Mouse (Mus musculus) c-Kit-negative CD71-positive TER-119-positive erythroid progenitor cells, embryonic 14.5 days (primary cell): Measurements from ENCODE around the gene Amotl1.
"Not testable (repeated sequence)": the region's sequence is repeated elsewhere in the genome, so short reads cannot be mapped to it uniquely, and the experiment has no call there.

Experiments
- DNase-seq: peaks from one replicate; pipeline ENCODE4 v3.0.0-alpha.2; 2013; ENCODE audit warnings: low read depth, low spot score

Amotl1 gene

GRCm38 (mm10) chr9:14644956-14645355 is at the start of gene Amotl1:
Amotl1 (minus strand) TSS chr9:14645056.
- DNase-seq: no peak

DNA sequence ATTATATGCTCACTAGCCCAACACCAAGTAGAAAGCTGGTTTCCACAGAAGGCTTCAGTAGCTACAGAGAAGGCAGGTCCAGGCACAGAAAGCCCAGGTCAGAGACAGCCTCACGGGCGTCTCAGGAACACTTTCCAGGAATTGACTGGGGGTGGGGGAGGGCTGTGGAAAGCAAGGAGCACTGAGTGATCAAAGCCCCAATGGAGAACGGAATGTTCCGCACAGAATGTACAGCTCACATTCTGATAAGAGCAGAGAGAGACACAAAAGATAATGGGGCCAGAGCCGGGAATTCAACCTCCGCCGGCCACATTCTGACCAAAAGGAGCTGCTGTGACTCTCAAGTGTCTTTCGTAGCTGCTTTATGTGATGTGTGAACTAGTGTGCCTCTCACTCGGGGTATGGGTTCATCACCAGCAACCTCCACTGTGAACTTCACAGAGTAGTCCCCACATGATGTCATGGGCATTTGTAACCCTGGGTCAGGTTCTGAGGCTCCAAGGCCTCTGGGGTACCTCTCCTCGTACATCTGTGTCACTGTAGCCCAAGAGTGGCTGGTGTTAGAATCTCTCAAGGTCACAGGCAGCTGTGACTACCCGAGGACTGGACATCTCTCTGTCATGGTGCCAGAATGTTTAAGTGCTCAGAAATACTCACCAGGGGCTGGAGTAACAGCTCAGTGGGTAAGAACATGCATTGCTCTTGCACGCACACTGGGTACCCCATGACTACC is 44.7 kb upstream of the Amotl1 start:
- no peak for DNase-seq

- no peak for DNase-seq
These were observed 39.5 kb upstream of the Amotl1 start for GRCm38 (mm10) chr9:14684363-14684762.

DNA sequence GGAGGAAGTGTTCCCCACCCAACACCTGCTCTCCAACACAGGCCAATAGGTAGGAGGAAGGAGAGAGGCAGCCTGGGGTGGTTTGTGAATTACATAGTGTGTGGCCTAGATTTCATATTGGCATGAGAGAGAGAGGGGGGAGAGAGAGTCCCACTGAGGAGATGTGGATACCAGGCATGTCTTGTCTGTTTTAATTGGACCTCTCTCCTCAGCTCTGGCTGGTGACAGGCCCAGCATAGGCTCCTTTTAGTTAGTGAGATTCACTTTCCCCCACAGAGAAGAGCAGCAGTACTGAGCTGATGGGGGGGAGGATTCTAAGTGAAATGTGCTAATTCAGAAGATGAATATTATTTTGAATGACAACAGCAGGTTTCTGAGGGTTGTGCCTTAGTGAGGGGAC is 37.9 kb upstream of the Amotl1 start:
- DNase-seq: no peak

- DNase-seq: no peak
These were observed 35.7 kb upstream of the Amotl1 start for GRCm38 (mm10) chr9:14680584-14680983.

GRCm38 (mm10) chr9:14675707-14676691 is 31.1 kb upstream of the Amotl1 start:
- DNase-seq: no peak

DNA sequence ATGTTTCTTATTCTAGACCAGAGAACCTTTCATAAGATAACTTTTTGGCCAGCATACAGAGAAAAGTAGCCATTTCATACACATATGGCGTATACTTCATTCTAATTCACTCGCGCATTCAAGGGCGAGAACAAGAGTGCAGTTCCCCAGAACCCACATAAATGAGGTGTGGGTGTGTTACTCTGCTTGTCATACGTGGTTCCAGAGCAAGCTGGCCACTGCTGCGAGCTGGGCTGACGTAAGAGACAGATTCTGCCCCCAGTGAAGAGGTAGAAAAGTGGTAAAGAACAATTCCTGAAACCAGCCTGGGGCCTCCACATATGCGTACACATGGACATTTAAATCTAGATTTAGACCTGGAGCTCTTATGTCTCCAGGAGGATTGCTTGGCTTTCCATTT is 29.6 kb upstream of the Amotl1 start:
- no peak for DNase-seq

DNA sequence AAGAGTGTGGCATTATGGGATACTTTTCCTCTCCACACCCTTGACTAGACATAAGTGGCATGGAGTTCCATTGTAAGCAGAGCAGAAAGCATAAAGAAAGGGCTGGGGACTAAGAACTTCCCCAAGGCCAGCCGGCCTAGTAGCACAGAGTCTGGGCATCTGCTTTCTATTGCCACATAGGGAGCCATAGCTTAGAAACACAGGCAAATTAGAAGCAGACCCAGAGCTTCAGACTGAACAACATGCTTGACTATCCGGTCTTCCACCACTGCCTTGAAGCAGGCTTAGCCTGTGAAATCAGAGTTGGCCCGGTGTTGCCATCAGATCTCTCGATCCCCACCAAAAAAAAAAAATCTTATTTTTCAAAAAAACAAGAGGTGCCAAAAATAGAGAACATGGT is 28.3 kb upstream of the Amotl1 start:
- no peak for DNase-seq

GRCm38 (mm10) chr9:14671965-14672364 is 27.1 kb upstream of the Amotl1 start:
- DNase-seq: not testable (repeated sequence)

- DNase-seq: no peak
These were observed 23.5 kb upstream of the Amotl1 start for GRCm38 (mm10) chr9:14668382-14668781.

- DNase-seq: no peak
These were observed 21.2 kb upstream of the Amotl1 start for GRCm38 (mm10) chr9:14666071-14666470.

GRCm38 (mm10) chr9:14663591-14663990 is 18.7 kb upstream of the Amotl1 start:
- no peak for DNase-seq

GRCm38 (mm10) chr9:14662876-14663275 is 18.0 kb upstream of the Amotl1 start:
- no peak for DNase-seq

GRCm38 (mm10) chr9:14662138-14662537 is 17.3 kb upstream of the Amotl1 start:
- DNase-seq: no peak

DNA sequence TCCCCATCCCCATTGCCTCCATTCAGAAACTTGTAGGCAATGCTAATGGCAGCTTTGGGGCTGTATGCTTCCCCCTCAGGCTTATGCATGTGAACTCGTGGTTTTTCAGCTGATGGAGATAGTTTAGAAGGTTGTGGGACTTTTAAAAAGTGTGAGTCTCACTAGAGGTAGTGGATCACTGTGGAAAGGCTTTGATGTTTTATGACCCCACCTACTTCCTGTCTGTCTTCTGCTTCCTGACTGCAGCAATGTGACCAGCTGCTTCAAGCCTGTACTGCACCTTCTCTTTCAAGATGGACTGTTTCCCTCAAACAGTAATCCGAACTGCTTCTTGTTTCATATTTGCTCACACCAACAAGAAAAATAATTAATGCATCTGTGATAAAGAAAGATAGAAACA is 13.1 kb upstream of the Amotl1 start:
- no peak for DNase-seq

DNA sequence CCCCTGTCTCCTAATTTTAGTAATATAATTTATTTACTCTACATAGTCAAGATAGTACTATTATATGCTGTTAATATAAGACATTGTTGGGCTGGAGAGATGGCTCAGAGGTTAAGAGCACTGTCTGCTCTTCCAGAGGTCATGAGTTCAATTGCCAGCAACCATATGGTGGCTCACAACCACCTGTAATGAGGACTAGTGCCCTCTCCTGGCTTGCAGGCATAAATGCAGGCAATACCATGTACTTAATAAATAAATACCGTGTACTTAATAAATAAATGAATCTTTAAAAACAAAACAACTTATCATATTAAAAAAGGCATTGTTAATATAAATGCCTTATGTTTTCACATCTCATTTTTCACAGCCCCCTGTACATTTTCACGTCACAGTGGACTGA is 9.2 kb upstream of the Amotl1 start:
- no peak for DNase-seq

GRCm38 (mm10) chr9:14652761-14653160 is 7.9 kb upstream of the Amotl1 start:
- no peak for DNase-seq

GRCm38 (mm10) chr9:14647849-14648248 is 3.0 kb upstream of the Amotl1 start:
- no peak for DNase-seq

GRCm38 (mm10) chr9:14646641-14647040 is 1.8 kb upstream of the Amotl1 start:
- DNase-seq: no peak

- DNase-seq: no peak
These were observed 1.2 kb upstream of the Amotl1 start for GRCm38 (mm10) chr9:14646061-14646460.

DNA sequence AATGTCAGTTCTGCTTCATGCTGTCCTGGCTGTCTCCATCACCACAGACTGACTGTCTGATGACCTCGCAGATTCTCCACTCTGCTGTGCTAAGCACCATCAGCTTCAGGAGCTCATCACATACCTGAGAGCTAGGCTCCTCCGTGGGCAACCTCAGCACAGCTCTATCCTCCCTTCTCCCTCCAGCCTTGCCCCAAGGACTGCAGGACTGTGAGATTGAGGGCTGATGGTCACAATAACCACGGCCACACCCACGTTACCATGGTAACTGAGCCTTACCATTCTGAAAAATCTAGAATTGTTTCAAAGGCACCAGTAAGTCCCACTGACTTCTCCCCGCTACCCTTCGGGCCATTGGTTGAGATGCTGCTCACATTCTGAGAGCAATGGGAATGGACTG is 1.5 kb downstream of the Amotl1 start:
- DNase-seq: no peak

GRCm38 (mm10) chr9:14642251-14643021 is 2.4 kb downstream of the Amotl1 start:
- DNase-seq: no peak
